Mouse (Mus musculus) midbrain, embryonic 10.5 days (tissue): ENCODE data around the gene Rab27a. TPM values are rescaled to one million over a fixed set of nuclear protein-coding genes. Genes with fewer than 3 reads are reported as not detected.

Experiments
- DNase-seq: peaks from one replicate; pipeline ENCODE4 v3.0.0-alpha.2; 2017; ENCODE audit warnings: low spot score
- H3K27ac ChIP-seq: fragments of 300-500 bp; sonication (generic); replicated peaks from 2 replicates; pipeline ENCODE4 v1.5.1; 2016; ENCODE audit warnings: mild to moderate bottlenecking
- H3K27me3 ChIP-seq: fragments of 300-500 bp; sonication (generic); 2 replicates; pipeline ENCODE4 v1.6.1; 2016; ENCODE audit warnings: low read depth, mild to moderate bottlenecking; ENCODE audit not compliant: poor library complexity, severe bottlenecking
- H3K36me3 ChIP-seq: fragments of 300-500 bp; sonication (generic); 2 replicates; pipeline ENCODE4 v1.6.1; 2016; ENCODE audit warnings: mild to moderate bottlenecking, moderate library complexity
- H3K4me1 ChIP-seq: fragments of 300-500 bp; sonication (generic); 2 replicates; pipeline ENCODE4 v1.6.1; 2016
- H3K4me3 ChIP-seq: fragments of 300-500 bp; sonication (generic); 2 replicates; pipeline ENCODE4 v1.5.1; 2016; ENCODE audit warnings: mild to moderate bottlenecking, moderate library complexity
- H3K9me3 ChIP-seq: fragments of 300-500 bp; sonication (generic); replicated peaks from 2 replicates; pipeline ENCODE4 v1.6.1; 2016; ENCODE audit warnings: mild to moderate bottlenecking
- WGBS: fragments of 180-500 bp; shearing (Covaris S2); methylation state at CpG from one replicate; pipeline ENCODE4 v1.1.7; 2016; 5-methylcytosine and 5-hydroxymethylcytosine counted together
- polyA plus RNA-seq: library from polyadenylated mRNA; unstranded; fragments of >200 nt; fragmentation: Nextera tagmentation; extraction: Ambion mirVana; gene quantifications from 2 replicates; pipeline ENCODE4 v1.2.1, GENCODE M21; 2016

Rab27a gene
- polyA plus RNA-seq, 1 experiment from 2014 or later = 1.9 TPM

GRCm38 (mm10) chr9:73020566-73021097 is 24.0 kb upstream of the Rab27a start:
- no peak overlapping the region for H3K27ac ChIP-seq
- WGBS = 96% methylated on average over 5 of the region's 5 CpGs
- no peak for DNase-seq
- H3K9me3 ChIP-seq = no peaks in the 10 kb centered on the region
- H3K27me3 ChIP-seq = no peaks in the 10 kb centered on the region
- H3K4me3 ChIP-seq = no peak overlapping the region
- H3K4me1 ChIP-seq = no peaks in the 10 kb centered on the region; the same call in 1 of the 2 replicates
- H3K36me3 ChIP-seq = peaks cover 67% of the 10 kb centered on the region

- WGBS = 17% methylated on average over 17 of the region's 17 CpGs
- peak; percentile 32 for DNase-seq
- no peaks in the 10 kb centered on the region for H3K27me3 ChIP-seq
- H3K36me3 ChIP-seq = peaks cover 43% of the 10 kb centered on the region
- peak overlapping the region; percentile 26; the same call in 1 of the 2 replicates for H3K4me3 ChIP-seq
- H3K27ac ChIP-seq = peak overlapping the region; percentile 50
- H3K4me1 ChIP-seq = peaks cover 10% of the 10 kb centered on the region
- no peaks in the 10 kb centered on the region for H3K9me3 ChIP-seq
These were observed 18.6 kb upstream of the Rab27a start for GRCm38 (mm10) chr9:73025818-73026636.

- DNase-seq = no peak
- WGBS = 87% methylated on average over 1 of the region's 1 CpGs
- Histone ChIP-seq H3K9me3 (no peaks in the 10 kb centered on the region), H3K4me1 (peaks cover 10% of the 10 kb centered on the region), H3K36me3 (peaks cover 57% of the 10 kb centered on the region), H3K4me3 (no peak overlapping the region), H3K27ac (no peak overlapping the region), H3K27me3 (no peaks in the 10 kb centered on the region)
These were observed 14.2 kb upstream of the Rab27a start for GRCm38 (mm10) chr9:73030443-73030842.

GRCm38 (mm10) chr9:73031421-73031820 is 13.2 kb upstream of the Rab27a start:
- H3K9me3 ChIP-seq = no peaks in the 10 kb centered on the region
- H3K27me3 ChIP-seq = no peaks in the 10 kb centered on the region
- H3K27ac ChIP-seq = no peak overlapping the region
- no peak for DNase-seq
- no peak overlapping the region for H3K4me3 ChIP-seq
- WGBS = 72% methylated on average over 4 of the region's 4 CpGs
- H3K36me3 ChIP-seq = peaks cover 61% of the 10 kb centered on the region
- peaks cover 2% of the 10 kb centered on the region for H3K4me1 ChIP-seq

- Histone ChIP-seq H3K36me3 (peaks cover 58% of the 10 kb centered on the region), H3K4me1 (no peaks in the 10 kb centered on the region), H3K27me3 (no peaks in the 10 kb centered on the region), H3K4me3 (no peak overlapping the region), H3K27ac (no peak overlapping the region), H3K9me3 (no peaks in the 10 kb centered on the region)
- 93% methylated on average over 1 of the region's 1 CpGs for WGBS
- DNase-seq = no peak
These were observed 11.2 kb upstream of the Rab27a start for GRCm38 (mm10) chr9:73033406-73033805.

GRCm38 (mm10) chr9:73039222-73039945 is 5.3 kb upstream of the Rab27a start:
- under 1% methylated on average over 49 of the region's 49 CpGs for WGBS
- H3K36me3 ChIP-seq = peaks cover 6% of the 10 kb centered on the region; the same call in 1 of the 2 replicates
- peak; percentile 92 for DNase-seq
- peak overlapping the region; percentile 90 for H3K27ac ChIP-seq
- no peaks in the 10 kb centered on the region for H3K9me3 ChIP-seq
- no peaks in the 10 kb centered on the region; the same call in 1 of the 2 replicates for H3K27me3 ChIP-seq
- H3K4me1 ChIP-seq = peaks cover 23% of the 10 kb centered on the region
- H3K4me3 ChIP-seq = peak overlapping the region; percentile 86

GRCm38 (mm10) chr9:73040080-73040479 is 4.6 kb upstream of the Rab27a start, which contains the start of gene Pigb:
TSS of gene Pigb (minus strand) at chr9:73040378.
- H3K27ac ChIP-seq = peak within 1 kb of the TSS; percentile 90
- H3K27me3 ChIP-seq = no peaks in the 10 kb centered on the region; the same call in 1 of the 2 replicates
- no peaks in the 10 kb centered on the region for H3K9me3 ChIP-seq
- DNase-seq = no peak
- H3K4me3 ChIP-seq = peak within 1 kb of the TSS; percentile 86
- WGBS = 33% methylated on average over 6 of the region's 6 CpGs
- H3K36me3 ChIP-seq = 0 out of 2 replicates have a peak, but pooled peaks cover 6% of the 10 kb centered on the region
- peaks cover 30% of the 10 kb centered on the region for H3K4me1 ChIP-seq

- WGBS = 18% methylated on average over 7 of the region's 7 CpGs
- no peak for DNase-seq
- Histone ChIP-seq H3K27me3 (peaks cover 11% of the 10 kb centered on the region), H3K9me3 (no peaks in the 10 kb centered on the region), H3K4me1 (peaks cover 36% of the 10 kb centered on the region), H3K4me3 (peak overlapping the region; percentile 60), H3K36me3 (no peaks in the 10 kb centered on the region), H3K27ac (no peak overlapping the region)
These were observed 550 bp downstream of the Rab27a start for GRCm38 (mm10) chr9:73045204-73045603.

- Histone ChIP-seq H3K36me3 (no peaks in the 10 kb centered on the region), H3K4me1 (peaks cover 34% of the 10 kb centered on the region), H3K27me3 (peaks cover 11% of the 10 kb centered on the region), H3K9me3 (no peaks in the 10 kb centered on the region), H3K27ac (no peak overlapping the region), H3K4me3 (0 out of 2 replicates have a peak overlapping the region, but pooled peaks have one; percentile 60)
- WGBS = 80% methylated on average over 10 of the region's 10 CpGs
- no peak for DNase-seq
These were observed 1.1 kb downstream of the Rab27a start for GRCm38 (mm10) chr9:73045711-73046110.

- Histone ChIP-seq H3K4me3 (no peak overlapping the region), H3K36me3 (no peaks in the 10 kb centered on the region), H3K27ac (no peak overlapping the region), H3K4me1 (peaks cover 36% of the 10 kb centered on the region), H3K9me3 (no peaks in the 10 kb centered on the region), H3K27me3 (peaks cover 11% of the 10 kb centered on the region)
- 86% methylated on average over 2 of the region's 2 CpGs for WGBS
- DNase-seq = no peak
These were observed 3.3 kb downstream of the Rab27a start for GRCm38 (mm10) chr9:73047906-73048305.

- peaks cover 11% of the 10 kb centered on the region for H3K27me3 ChIP-seq
- peaks cover 35% of the 10 kb centered on the region for H3K4me1 ChIP-seq
- H3K9me3 ChIP-seq = no peaks in the 10 kb centered on the region
- no peaks in the 10 kb centered on the region for H3K36me3 ChIP-seq
- H3K27ac ChIP-seq = no peak overlapping the region
- DNase-seq = no peak
- WGBS = 9% methylated on average over 4 of the region's 4 CpGs
- H3K4me3 ChIP-seq = no peak overlapping the region
These were observed 4.3 kb downstream of the Rab27a start for GRCm38 (mm10) chr9:73048927-73049326.

GRCm38 (mm10) chr9:73049833-73050232 is 5.2 kb downstream of the Rab27a start:
- WGBS = 75% methylated on average over 5 of the region's 5 CpGs
- Histone ChIP-seq H3K27ac (no peak overlapping the region), H3K4me3 (no peak overlapping the region), H3K4me1 (peaks cover 26% of the 10 kb centered on the region), H3K27me3 (peaks cover 11% of the 10 kb centered on the region), H3K9me3 (no peaks in the 10 kb centered on the region), H3K36me3 (no peaks in the 10 kb centered on the region)
- no peak for DNase-seq
